Mouse (Mus musculus): ENCODE data around the gene Celf2.

Celf2 gene

GRCm38 (mm10) chr2:6985706-6986105 lies 523.7 kb downstream of the Celf2 start:
- DNase-seq: no peak

GRCm38 (mm10) chr2:6983902-6984301 lies 525.5 kb downstream of the Celf2 start:
- no peak for DNase-seq

- DNase-seq: no peak
Measured at GRCm38 (mm10) chr2:6976300-6976699, 533.1 kb downstream of the Celf2 start.

GRCm38 (mm10) chr2:6969228-6969627 lies 540.1 kb downstream of the Celf2 start:
- no peak for DNase-seq

- DNase-seq: no peak
Measured at GRCm38 (mm10) chr2:6965243-6965642, 544.1 kb downstream of the Celf2 start.

GRCm38 (mm10) chr2:6950702-6951101 lies 558.7 kb downstream of the Celf2 start:
- no peak for DNase-seq

GRCm38 (mm10) chr2:6945638-6946415 lies 563.5 kb downstream of the Celf2 start:
- DNase-seq: no peak

- no peak for DNase-seq
Measured at GRCm38 (mm10) chr2:6943651-6944050, 565.7 kb downstream of the Celf2 start.

GRCm38 (mm10) chr2:6942635-6943390 lies 566.5 kb downstream of the Celf2 start:
- DNase-seq: no peak

- no peak for DNase-seq
Measured at GRCm38 (mm10) chr2:6939143-6939542, 570.2 kb downstream of the Celf2 start.

GRCm38 (mm10) chr2:6933130-6933529 lies 576.2 kb downstream of the Celf2 start:
- no peak for DNase-seq

GRCm38 (mm10) chr2:6927693-6928360 lies 581.5 kb downstream of the Celf2 start:
- DNase-seq: no peak

GRCm38 (mm10) chr2:6925505-6925904 lies 583.9 kb downstream of the Celf2 start:
- DNase-seq: no peak

- no peak for DNase-seq
Measured at GRCm38 (mm10) chr2:6923738-6924474, 585.5 kb downstream of the Celf2 start.

GRCm38 (mm10) chr2:6915386-6915785 lies 594.0 kb downstream of the Celf2 start:
- no peak for DNase-seq

- DNase-seq: no peak
Measured at GRCm38 (mm10) chr2:6913315-6913714, 596.0 kb downstream of the Celf2 start.

- DNase-seq: peak; percentile 40
Measured at GRCm38 (mm10) chr2:6911932-6912331, 597.4 kb downstream of the Celf2 start.

- no peak for DNase-seq
Measured at GRCm38 (mm10) chr2:6909921-6910320, 599.4 kb downstream of the Celf2 start.

GRCm38 (mm10) chr2:6904411-6904810 lies 605.0 kb downstream of the Celf2 start:
- no peak for DNase-seq

- DNase-seq: no peak
Measured at GRCm38 (mm10) chr2:6903251-6903763, 606.1 kb downstream of the Celf2 start.

GRCm38 (mm10) chr2:6896896-6897295 lies 612.5 kb downstream of the Celf2 start:
- DNase-seq: no peak

- no peak for DNase-seq
Measured at GRCm38 (mm10) chr2:6893597-6893996, 615.8 kb downstream of the Celf2 start.

- DNase-seq: no peak
Measured at GRCm38 (mm10) chr2:6893095-6893494, 616.3 kb downstream of the Celf2 start.
